Mouse (Mus musculus) ES-E14 (cell line): Measurements from ENCODE around the gene 2810004N23Rik. TPM values are rescaled to one million over a fixed set of nuclear protein-coding genes. Genes with fewer than 3 reads are reported as not detected.
A peak's percentile ranks its signal among the peaks of the same experiment; 100 is the strongest.

Experiments used
- DNase-seq: peaks from one replicate; pipeline ENCODE4 v3.0.0-alpha.2; 2013; ENCODE audit warnings: low read depth, low spot score
- H3K27ac ChIP-seq: 2 replicates; pipeline ENCODE4 v1.5.1; 2012; ENCODE audit warnings: low read depth, mild to moderate bottlenecking, low read length, moderate library complexity, mixed read lengths; ENCODE audit not compliant: poor library complexity, insufficient read depth, severe bottlenecking
- H3K36me3 ChIP-seq: 2 replicates; pipeline ENCODE4 v1.6.1; 2012; ENCODE audit warnings: mild to moderate bottlenecking, low read length, moderate library complexity, mixed read lengths; ENCODE audit not compliant: control insufficient read depth, poor library complexity, insufficient read depth, severe bottlenecking
- H3K4me1 ChIP-seq, 2 experiments: fragments of 150-350 bp in 1 of 2; sonication (generic) in 1 of 2; 2 replicates each; pipeline ENCODE4 v1.6.1; 2012; ENCODE audit warnings: low read length in 2 of 2, mild to moderate bottlenecking in 1 of 2, mixed read lengths in 1 of 2; ENCODE audit not compliant: control insufficient read depth in 2 of 2, insufficient read depth in 2 of 2, poor library complexity in 1 of 2
- H3K4me3 ChIP-seq, 2 experiments: fragments of 150-350 bp in 1 of 2; sonication (generic) in 1 of 2; 2 replicates each; pipeline ENCODE4 v1.5.1; 2012; ENCODE audit warnings: low read length in 2 of 2, low read depth in 1 of 2, mild to moderate bottlenecking in 1 of 2, mixed read lengths in 1 of 2; ENCODE audit not compliant: insufficient read depth in 1 of 2, poor library complexity in 1 of 2, severe bottlenecking in 1 of 2
- H3K9ac ChIP-seq: 2 replicates; pipeline ENCODE4 v1.6.1; 2012; ENCODE audit warnings: low read depth, mild to moderate bottlenecking, low read length, mixed read lengths; ENCODE audit not compliant: poor library complexity, insufficient read depth, severe bottlenecking
- H3K9me3 ChIP-seq: fragments of 150-350 bp; sonication (generic); 2 replicates; pipeline ENCODE4 v1.6.1; 2012; ENCODE audit warnings: low read depth, mild to moderate bottlenecking, low read length; ENCODE audit not compliant: control insufficient read depth, insufficient read depth
- CHD2 ChIP-seq: IDR thresholded peaks from 2 replicates; pipeline ENCODE4 v1.6.1; 2014; ENCODE audit warnings: mild to moderate bottlenecking, low read depth, low read length, inconsistent platforms
- HCFC1 ChIP-seq: IDR thresholded peaks from 2 replicates; pipeline ENCODE4 v1.6.1; 2012; ENCODE audit warnings: low read length, inconsistent platforms, borderline replicate concordance; ENCODE audit not compliant: insufficient read depth
- MAFK ChIP-seq: IDR thresholded peaks from 2 replicates; pipeline ENCODE4 v1.6.1; 2014; ENCODE audit warnings: mild to moderate bottlenecking, low read depth, low read length, inconsistent platforms; ENCODE audit not compliant: insufficient read depth
- ZC3H11A ChIP-seq: IDR thresholded peaks from 2 replicates; pipeline ENCODE4 v1.6.1; 2012; ENCODE audit warnings: low read depth, mild to moderate bottlenecking, inconsistent platforms, low read length, borderline replicate concordance
- ZNF384 ChIP-seq: IDR thresholded peaks from 2 replicates; pipeline ENCODE4 v1.6.1; 2012; ENCODE audit warnings: low read depth, low read length, inconsistent platforms
- in situ Hi-C, 2 experiments: fragments of 600-800 bp; cut with MboI; formaldehyde crosslinking; loops; one replicate each; pipeline ENCODE4 v1.15.1; 2025; ENCODE audit warnings: low sequenced_read_pairs in 2 of 2, inconsistent platforms in 1 of 2; ENCODE audit not compliant: unreplicated experiment in 2 of 2
- total RNA-seq: library from RNA; depleted of rRNA; stranded (reverse); fragments of 300-350 nt; gene quantifications from 2 replicates; pipeline ENCODE4 v1.2.3, GENCODE M21; 2012

2810004N23Rik gene
- total RNA-seq, 1 experiment = 83.6 TPM

DNA sequence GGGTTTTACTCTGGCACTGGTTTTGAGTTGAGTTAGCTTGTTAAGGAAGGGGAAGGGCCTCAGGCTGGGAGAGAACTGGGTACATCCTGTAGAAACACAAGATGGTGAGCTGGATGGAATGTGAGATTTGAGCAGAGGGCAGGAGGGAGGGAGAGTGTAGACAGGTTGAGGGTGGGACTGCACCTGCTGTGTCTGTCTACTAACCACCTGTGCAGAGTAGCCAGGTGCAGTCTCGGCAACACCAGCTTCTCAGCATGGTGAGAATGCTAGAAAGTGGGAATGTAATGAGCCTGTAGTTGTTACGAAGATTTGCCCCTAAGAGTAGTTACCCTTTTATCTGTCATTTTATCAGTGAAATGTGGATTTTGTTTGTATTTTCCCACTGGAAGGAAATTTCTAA is 42.6 kb upstream of the 2810004N23Rik start:
- no peak overlapping the region for H3K4me3 ChIP-seq
- no peak for DNase-seq
- no peak for TF ChIP-seq MAFK
- H3K9ac ChIP-seq = no peak overlapping the region
- no peak overlapping the region for H3K27ac ChIP-seq
- in situ Hi-C loops = no loop called here
- H3K36me3 ChIP-seq = peaks cover 32% of the 10 kb centered on the region
- H3K4me1 ChIP-seq = no peaks in the 10 kb centered on the region
- no peaks in the 10 kb centered on the region for H3K9me3 ChIP-seq

DNA sequence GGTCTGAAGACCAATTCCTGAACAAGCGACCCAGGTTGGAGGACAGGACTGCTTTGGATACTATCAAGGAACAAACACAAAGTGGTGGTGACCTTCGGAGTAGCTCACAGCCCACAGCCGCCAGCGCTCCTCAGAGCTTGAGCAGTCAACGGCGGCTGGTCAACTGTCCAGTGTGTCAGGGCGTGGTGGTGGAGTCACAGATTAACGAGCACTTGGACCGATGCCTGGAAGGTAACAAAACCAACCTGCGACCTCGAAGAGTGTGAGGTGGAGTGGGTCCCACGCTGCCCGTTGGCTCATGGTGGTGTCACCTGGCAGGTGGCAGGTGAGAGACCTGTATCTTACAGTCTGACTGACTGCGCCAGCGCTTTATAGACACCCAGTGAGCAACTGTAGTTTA is 40.3 kb upstream of the 2810004N23Rik start:
- TF ChIP-seq MAFK (no peak), CHD2 (no peak), ZNF384 (no peak), HCFC1 (no peak), ZC3H11A (no peak)

DNA sequence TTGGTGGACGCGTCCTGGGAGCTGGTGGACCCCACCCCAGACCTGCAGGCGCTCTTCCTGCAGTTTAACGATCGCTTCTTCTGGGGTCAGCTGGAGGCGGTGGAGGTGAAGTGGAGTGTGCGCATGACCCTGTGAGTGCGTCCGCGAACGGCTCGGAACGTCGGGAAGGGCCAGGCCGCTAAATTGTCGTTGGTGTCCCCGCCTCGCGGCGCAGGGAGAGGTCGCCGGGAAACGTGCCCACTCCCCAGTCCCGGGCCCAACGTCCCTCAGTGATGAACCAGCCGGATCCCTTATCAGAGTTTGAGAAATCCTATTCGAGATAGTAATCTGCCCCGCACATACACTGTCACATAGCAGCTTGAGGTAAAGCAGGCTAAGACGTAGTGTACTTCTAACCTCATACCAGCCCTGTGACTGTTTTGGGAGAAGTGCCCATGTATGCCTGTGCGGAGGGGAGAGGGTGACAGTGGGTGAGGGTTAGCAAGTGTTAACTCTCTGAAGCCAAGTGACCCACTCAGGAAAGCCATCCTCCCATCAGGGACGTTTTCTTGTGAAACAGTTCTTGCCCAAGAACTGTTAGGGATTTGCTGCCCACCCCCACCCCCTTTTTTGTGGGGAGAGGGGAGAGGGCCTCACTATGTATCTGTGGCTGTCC is 35.5 kb upstream of the 2810004N23Rik start:
- no peak overlapping the region for H3K27ac ChIP-seq
- peaks cover 44% of the 10 kb centered on the region for H3K36me3 ChIP-seq
- H3K4me3 ChIP-seq = peak overlapping the region; percentile 65 to 95
- DNase-seq = no peak
- H3K4me1 ChIP-seq = peaks cover 0 to 14% of the 10 kb centered on the region in 2 experiments; a peak in 2 of 4 replicates
- in situ Hi-C loops = no loop called here
- no peak for TF ChIP-seq MAFK
- H3K9me3 ChIP-seq = no peaks in the 10 kb centered on the region
- peak overlapping the region; percentile 93 for H3K9ac ChIP-seq

More for the DNA sequence above, 40.3 kb upstream of the 2810004N23Rik start:
- H3K4me3 ChIP-seq = no peak overlapping the region
- in situ Hi-C loops = no loop called here
- DNase-seq = no peak
- H3K9ac ChIP-seq = no peak overlapping the region
- peaks cover 0 to 5% of the 10 kb centered on the region in 2 experiments; a peak in 1 of 4 replicates for H3K4me1 ChIP-seq
- peaks cover 41% of the 10 kb centered on the region for H3K36me3 ChIP-seq
- no peaks in the 10 kb centered on the region for H3K9me3 ChIP-seq
- no peak overlapping the region for H3K27ac ChIP-seq

DNA sequence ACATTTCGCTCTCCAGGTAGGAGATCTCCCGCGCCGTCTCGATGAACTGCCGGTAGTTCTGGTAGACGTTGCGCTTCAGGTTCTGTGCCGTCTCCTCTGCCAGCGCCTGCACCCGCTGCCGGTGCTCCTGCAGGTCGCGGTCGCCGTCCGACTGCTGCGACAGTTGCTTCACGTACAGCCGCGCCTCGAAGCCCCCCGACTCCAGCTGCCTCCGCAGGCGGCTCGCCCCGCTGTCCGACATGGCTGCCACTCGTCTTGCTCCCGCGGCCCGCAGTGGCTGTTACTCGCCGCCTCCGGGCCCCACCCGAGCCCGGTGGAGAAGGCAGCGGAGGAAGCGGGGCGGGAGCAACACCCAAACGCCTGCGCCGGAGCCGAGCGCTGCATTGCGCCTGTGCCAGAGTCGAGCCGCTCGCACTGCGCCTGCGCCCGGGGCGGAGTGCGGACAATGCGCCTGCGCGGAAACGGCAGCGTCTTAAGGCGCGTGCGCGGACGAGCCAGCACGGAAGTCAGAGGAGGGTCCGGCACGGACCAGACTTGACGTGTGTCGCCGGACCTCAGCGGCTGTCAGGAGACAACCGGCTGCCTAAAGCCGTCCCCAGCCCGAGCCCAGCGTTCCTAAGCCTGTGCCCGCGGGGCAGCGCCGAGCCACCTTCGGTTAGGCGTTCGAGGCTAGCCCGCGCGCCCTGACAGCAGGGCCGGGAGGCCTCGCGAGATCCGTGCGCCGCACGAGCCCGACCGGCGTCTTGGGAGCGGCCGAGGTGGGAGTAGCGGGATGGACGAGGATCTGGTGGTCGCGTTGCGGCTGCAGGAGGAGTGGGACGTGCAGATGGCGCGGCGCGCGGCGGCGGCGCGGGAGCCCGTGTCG is 34.7 kb upstream of the 2810004N23Rik start, which contains the start of the genes Exoc8 and Sprtn:
Exoc8 (minus strand) TSS at position 320 of the 865 bp plus-strand sequence.
Sprtn (plus strand) TSS at position 501 of the 865 bp plus-strand sequence.
- Histone ChIP-seq H3K27ac (no peak within 1 kb of the TSS), H3K9ac (peak within 1 kb of the TSS; percentile 93), H3K4me1 (peaks cover 0 to 14% of the 10 kb centered on the region in 2 experiments; a peak in 2 of 4 replicates), H3K4me3 (peak within 1 kb of the TSS; percentile 73 to 95), H3K36me3 (peaks cover 36% of the 10 kb centered on the region), H3K9me3 (no peaks in the 10 kb centered on the region)
- in situ Hi-C loops = no loop called here
- peak; percentile 86 for DNase-seq
- TF ChIP-seq HCFC1 (peak; percentile 16), CHD2 (peak; percentile 93), ZNF384 (no peak)
